Mouse (Mus musculus) left cerebral cortex, adult 9 months (tissue): ENCODE data around the gene Apbb2.
A peak's percentile ranks its signal among the peaks of the same experiment; 100 is the strongest.

Experiments
- DNase-seq, 2 experiments: peaks; one replicate each; pipeline ENCODE4 v3.0.0; 2022; ENCODE audit warnings: low spot score in 2 of 2

Gene Apbb2

GRCm38 (mm10) chr5:66549691-66550090, 68.9 kb downstream of the Apbb2 start:
- DNase-seq, result no peak

GRCm38 (mm10) chr5:66546969-66547511, 71.5 kb downstream of the Apbb2 start:
- DNase-seq, result no peak

GRCm38 (mm10) chr5:66545573-66546141, 72.9 kb downstream of the Apbb2 start:
- DNase-seq, result peak; percentile 26 to 45

GRCm38 (mm10) chr5:66543761-66544160, 74.8 kb downstream of the Apbb2 start:
- DNase-seq, result no peak

GRCm38 (mm10) chr5:66543344-66543743, 75.2 kb downstream of the Apbb2 start:
- DNase-seq, result no peak

GRCm38 (mm10) chr5:66542521-66542920, 76.1 kb downstream of the Apbb2 start:
- no peak for DNase-seq

- no peak for DNase-seq
These were observed 77.2 kb downstream of the Apbb2 start for GRCm38 (mm10) chr5:66541385-66541784.

GRCm38 (mm10) chr5:66540246-66540645, 78.3 kb downstream of the Apbb2 start:
- DNase-seq, result no peak

GRCm38 (mm10) chr5:66537811-66538210, 80.8 kb downstream of the Apbb2 start:
- no peak for DNase-seq

- no peak for DNase-seq
These were observed 81.8 kb downstream of the Apbb2 start for GRCm38 (mm10) chr5:66536696-66537358.

GRCm38 (mm10) chr5:66535566-66536236, 82.9 kb downstream of the Apbb2 start:
- no peak for DNase-seq

- no peak for DNase-seq
These were observed 84.7 kb downstream of the Apbb2 start for GRCm38 (mm10) chr5:66533711-66534425.

GRCm38 (mm10) chr5:66532827-66533226, 85.8 kb downstream of the Apbb2 start:
- DNase-seq, result no peak

- DNase-seq, result no peak
These were observed 88.2 kb downstream of the Apbb2 start for GRCm38 (mm10) chr5:66530361-66530760.

GRCm38 (mm10) chr5:66529631-66530030, 89.0 kb downstream of the Apbb2 start:
- DNase-seq, result no peak

- DNase-seq, result no peak
These were observed 90.0 kb downstream of the Apbb2 start for GRCm38 (mm10) chr5:66528567-66528966.

GRCm38 (mm10) chr5:66527090-66527489, 91.5 kb downstream of the Apbb2 start:
- DNase-seq, result no peak

- DNase-seq, result no peak
These were observed 93.6 kb downstream of the Apbb2 start for GRCm38 (mm10) chr5:66525002-66525401.

GRCm38 (mm10) chr5:66523681-66524503, 94.7 kb downstream of the Apbb2 start:
- peak in 1 of 2 experiments; percentile 46 for DNase-seq

- DNase-seq, result no peak
These were observed 97.3 kb downstream of the Apbb2 start for GRCm38 (mm10) chr5:66521250-66521649.

GRCm38 (mm10) chr5:66519511-66519910, 99.1 kb downstream of the Apbb2 start:
- DNase-seq, result no peak
